Mouse (Mus musculus): ENCODE data around the gene Mapk1ip1l. TPM values are rescaled to one million over a fixed set of nuclear protein-coding genes. Genes with fewer than 3 reads are reported as not detected.

Mapk1ip1l gene
- polyA plus RNA-seq, 1 experiment, result 29.6 TPM

DNA sequence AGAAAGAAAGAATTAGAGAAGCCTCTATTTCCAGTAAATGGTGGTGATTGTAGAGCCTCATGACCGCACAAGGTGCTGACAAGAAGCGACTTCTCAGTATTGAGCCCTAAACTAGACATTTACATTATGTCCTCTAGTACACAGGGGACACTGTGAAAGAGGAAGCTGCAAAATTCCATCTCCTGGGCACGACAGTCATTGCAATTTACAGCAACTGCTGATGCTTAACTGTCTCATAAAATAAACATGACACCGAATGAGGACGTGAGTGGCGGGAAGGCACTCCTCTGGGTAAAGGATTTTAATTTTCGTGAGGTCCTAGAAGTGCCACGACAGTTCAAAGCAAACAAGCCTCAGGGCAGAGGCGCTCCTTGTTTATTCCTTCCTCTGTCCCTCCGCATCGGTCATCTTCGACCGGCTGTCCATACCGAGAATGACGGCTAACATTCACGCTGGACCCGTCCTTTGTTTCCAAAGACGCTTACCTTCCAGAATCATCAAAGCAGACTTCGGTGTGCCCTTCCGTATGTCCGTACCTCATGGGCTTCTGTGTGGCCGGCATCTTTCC, 21.9 kb upstream of the Mapk1ip1l start:
- WGBS, result under 1% methylated on average over 22 of the region's 22 CpGs
- peak overlapping the region; percentile 99 for H3K4me3 ChIP-seq (replicated peaks; ENCODE audit: control insufficient read depth, low read depth, low read length)
- peak overlapping the region; percentile 99 for H3K27ac ChIP-seq (ENCODE audit: control insufficient read depth, insufficient read depth, low read depth, low read length, poor library complexity)
- no peaks in the 10 kb centered on the region for H3K4me1 ChIP-seq (ENCODE audit: control insufficient read depth, insufficient read depth, low read length)
- TF ChIP-seq CTCF (IDR thresholded peaks at IDR 0.05; ENCODE audit: control insufficient read depth, insufficient read depth, low read length), result no peak
- no peak for TF ChIP-seq POLR2A (IDR thresholded peaks at IDR 0.05; ENCODE audit: borderline replicate concordance, control insufficient read depth, low read depth, low read length)

DNA sequence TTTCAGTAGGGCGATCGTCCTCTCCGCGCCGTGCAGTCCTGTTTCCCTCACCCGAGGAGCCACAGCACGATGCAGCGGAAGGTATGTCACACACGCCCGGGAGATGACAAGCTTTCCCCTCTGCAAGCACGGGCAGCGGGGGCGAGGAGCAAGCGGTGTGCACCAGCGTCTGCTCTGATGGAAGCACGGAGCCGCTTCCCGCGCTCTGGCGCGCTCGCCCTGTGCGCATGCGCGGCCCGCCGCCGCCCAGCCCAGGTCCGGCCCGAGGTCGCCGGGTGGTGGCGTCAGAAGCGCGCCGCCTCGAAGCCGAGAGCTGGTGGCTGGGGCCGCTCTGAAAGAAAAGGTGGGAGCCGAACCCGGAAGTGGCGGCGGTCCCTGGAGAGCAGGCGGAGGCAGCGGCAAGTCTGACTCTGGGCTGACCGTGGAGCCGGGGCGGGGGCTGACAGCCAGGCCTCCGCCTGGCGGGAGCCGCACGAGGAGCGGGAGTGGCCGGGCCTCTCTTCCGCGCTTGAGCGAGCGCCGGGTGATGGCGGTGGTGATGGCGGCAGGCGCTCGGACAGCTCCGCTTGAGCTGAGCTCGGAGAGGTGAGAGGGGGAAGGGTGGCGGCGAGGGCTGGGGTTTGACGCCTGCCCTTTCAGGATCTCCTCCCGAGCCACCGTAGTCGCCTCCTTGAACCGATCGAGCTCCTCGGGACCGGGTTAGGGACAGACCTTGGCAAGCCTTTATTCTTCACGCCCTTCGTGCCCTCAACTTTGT, 21.3 kb upstream of the Mapk1ip1l start, which contains the start of the genes Wdhd1 and Socs4:
Wdhd1 (minus strand) TSS at position 221 of the 757 bp plus-strand sequence.
Socs4 (plus strand) TSS at position 295 of the 757 bp plus-strand sequence.
- peak within 1 kb of the TSS; percentile 99 for H3K4me3 ChIP-seq (replicated peaks; ENCODE audit: control insufficient read depth, low read depth, low read length)
- H3K27ac ChIP-seq (ENCODE audit: control insufficient read depth, insufficient read depth, low read depth, low read length, poor library complexity), result peak within 1 kb of the TSS; percentile 99
- under 1% methylated on average over 77 of the region's 77 CpGs for WGBS
- peak; percentile 2; the same call in 1 of the 2 replicates for TF ChIP-seq CTCF (IDR thresholded peaks at IDR 0.05; ENCODE audit: control insufficient read depth, insufficient read depth, low read length)
- TF ChIP-seq POLR2A (IDR thresholded peaks at IDR 0.05; ENCODE audit: borderline replicate concordance, control insufficient read depth, low read depth, low read length), result peak; percentile 92
- no peaks in the 10 kb centered on the region for H3K4me1 ChIP-seq (ENCODE audit: control insufficient read depth, insufficient read depth, low read length)

DNA sequence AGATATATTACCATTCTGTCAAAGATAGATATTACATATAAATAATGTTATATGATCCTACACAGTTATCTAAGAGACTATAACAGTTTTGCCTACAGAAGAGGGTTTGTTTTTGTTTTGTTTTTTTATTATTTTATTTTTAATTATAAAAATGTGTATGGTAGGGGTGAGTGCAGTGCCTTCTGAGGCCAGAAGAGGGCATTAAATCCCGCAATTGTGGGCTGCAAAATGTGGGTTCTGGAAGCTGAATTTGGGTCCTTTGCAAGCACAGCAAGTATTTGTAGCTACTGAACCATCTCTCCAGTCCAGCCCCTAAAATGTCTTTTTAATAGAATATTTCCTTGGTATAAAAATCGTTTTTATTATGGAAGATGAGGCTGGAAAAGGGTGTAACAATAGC, 19.0 kb upstream of the Mapk1ip1l start:
- Histone ChIP-seq H3K27ac (ENCODE audit: control insufficient read depth, insufficient read depth, low read depth, low read length, poor library complexity) (no peak overlapping the region), H3K4me1 (ENCODE audit: control insufficient read depth, insufficient read depth, low read length) (no peaks in the 10 kb centered on the region), H3K4me3 (replicated peaks; ENCODE audit: control insufficient read depth, low read depth, low read length) (no peak overlapping the region)
- TF ChIP-seq POLR2A (IDR thresholded peaks at IDR 0.05; ENCODE audit: borderline replicate concordance, control insufficient read depth, low read depth, low read length), result no peak
- TF ChIP-seq CTCF (IDR thresholded peaks at IDR 0.05; ENCODE audit: control insufficient read depth, insufficient read depth, low read length), result no peak
- 85% methylated on average over 2 of the region's 2 CpGs for WGBS

DNA sequence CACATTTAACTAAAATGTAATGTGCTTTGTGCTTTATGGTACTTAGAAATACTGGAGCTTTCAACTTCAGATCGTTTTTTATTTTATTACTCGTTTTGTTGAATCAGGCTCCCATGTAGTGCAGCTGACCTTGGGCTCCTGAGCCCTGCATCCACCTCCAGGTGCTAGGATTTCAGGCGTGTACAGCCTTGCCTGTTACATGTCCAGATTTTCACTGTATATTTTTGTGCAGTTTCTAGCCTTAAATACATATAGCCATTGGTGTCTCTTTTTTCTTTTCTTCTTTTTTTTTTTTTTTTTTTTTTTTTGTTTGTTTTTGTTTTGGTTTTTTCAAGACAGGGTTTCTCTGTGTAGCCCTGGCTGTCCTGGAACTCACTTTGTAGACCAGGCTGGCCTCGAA, 16.5 kb upstream of the Mapk1ip1l start:
- TF ChIP-seq CTCF (IDR thresholded peaks at IDR 0.05; ENCODE audit: control insufficient read depth, insufficient read depth, low read length), result no peak
- no peak for TF ChIP-seq POLR2A (IDR thresholded peaks at IDR 0.05; ENCODE audit: borderline replicate concordance, control insufficient read depth, low read depth, low read length)
- H3K27ac ChIP-seq (ENCODE audit: control insufficient read depth, insufficient read depth, low read depth, low read length, poor library complexity), result no peak overlapping the region
- H3K4me3 ChIP-seq (replicated peaks; ENCODE audit: control insufficient read depth, low read depth, low read length), result no peak overlapping the region
- H3K4me1 ChIP-seq (ENCODE audit: control insufficient read depth, insufficient read depth, low read length), result peaks cover 2% of the 10 kb centered on the region; the same call in 1 of the 2 replicates
- 87% methylated on average over 4 of the region's 4 CpGs for WGBS

DNA sequence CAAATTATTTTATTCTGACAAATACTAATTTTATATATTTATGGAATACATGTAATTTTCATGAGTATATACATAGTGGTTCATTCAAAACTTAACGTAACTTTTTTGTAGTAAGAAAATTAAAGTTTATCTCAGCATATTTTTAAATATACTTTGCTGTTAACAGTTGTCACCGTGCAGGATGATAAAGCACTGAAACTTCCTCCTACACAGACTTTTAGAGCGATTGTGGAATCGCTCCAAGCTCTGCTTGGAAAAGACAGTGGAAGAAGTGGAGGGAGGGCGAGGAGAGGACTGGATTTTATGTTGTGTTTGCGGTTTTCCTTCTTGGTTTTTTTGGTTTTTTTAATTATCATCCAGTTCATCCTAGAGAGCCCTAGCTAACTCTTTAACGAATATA, 14.5 kb upstream of the Mapk1ip1l start:
- H3K4me3 ChIP-seq (replicated peaks; ENCODE audit: control insufficient read depth, low read depth, low read length), result no peak overlapping the region
- no peak for TF ChIP-seq POLR2A (IDR thresholded peaks at IDR 0.05; ENCODE audit: borderline replicate concordance, control insufficient read depth, low read depth, low read length)
- no peak for TF ChIP-seq CTCF (IDR thresholded peaks at IDR 0.05; ENCODE audit: control insufficient read depth, insufficient read depth, low read length)
- 30% methylated on average over 7 of the region's 7 CpGs for WGBS
- H3K27ac ChIP-seq (ENCODE audit: control insufficient read depth, insufficient read depth, low read depth, low read length, poor library complexity), result no peak overlapping the region
- peaks cover 2% of the 10 kb centered on the region; the same call in 1 of the 2 replicates for H3K4me1 ChIP-seq (ENCODE audit: control insufficient read depth, insufficient read depth, low read length)

DNA sequence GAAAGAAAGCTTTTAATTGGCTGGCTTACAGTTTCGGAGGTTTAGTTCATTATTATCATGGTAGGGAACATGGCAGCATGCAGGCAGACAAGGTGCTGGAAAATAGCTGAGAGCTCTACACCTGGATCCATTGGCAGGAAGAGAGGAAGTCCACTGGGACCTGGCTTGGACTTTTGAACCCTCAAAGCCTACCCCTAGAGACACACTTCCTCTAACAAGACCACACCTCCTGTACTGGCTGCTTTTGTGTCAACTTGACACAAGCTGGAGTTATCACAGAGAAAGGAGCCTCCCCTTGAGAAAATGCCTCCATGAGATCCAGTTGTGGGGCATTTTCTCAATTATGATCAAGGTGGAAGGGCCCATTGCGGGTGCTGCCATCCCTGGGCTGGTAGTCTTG, 12.8 kb upstream of the Mapk1ip1l start:
- TF ChIP-seq CTCF (IDR thresholded peaks at IDR 0.05; ENCODE audit: control insufficient read depth, insufficient read depth, low read length) (no peak), POLR2A (IDR thresholded peaks at IDR 0.05; ENCODE audit: borderline replicate concordance, control insufficient read depth, low read depth, low read length) (no peak)
- WGBS, result 89% methylated on average over 2 of the region's 2 CpGs
- Histone ChIP-seq H3K4me3 (replicated peaks; ENCODE audit: control insufficient read depth, low read depth, low read length) (no peak overlapping the region), H3K27ac (ENCODE audit: control insufficient read depth, insufficient read depth, low read depth, low read length, poor library complexity) (no peak overlapping the region), H3K4me1 (ENCODE audit: control insufficient read depth, insufficient read depth, low read length) (peaks cover 2% of the 10 kb centered on the region; the same call in 1 of the 2 replicates)

DNA sequence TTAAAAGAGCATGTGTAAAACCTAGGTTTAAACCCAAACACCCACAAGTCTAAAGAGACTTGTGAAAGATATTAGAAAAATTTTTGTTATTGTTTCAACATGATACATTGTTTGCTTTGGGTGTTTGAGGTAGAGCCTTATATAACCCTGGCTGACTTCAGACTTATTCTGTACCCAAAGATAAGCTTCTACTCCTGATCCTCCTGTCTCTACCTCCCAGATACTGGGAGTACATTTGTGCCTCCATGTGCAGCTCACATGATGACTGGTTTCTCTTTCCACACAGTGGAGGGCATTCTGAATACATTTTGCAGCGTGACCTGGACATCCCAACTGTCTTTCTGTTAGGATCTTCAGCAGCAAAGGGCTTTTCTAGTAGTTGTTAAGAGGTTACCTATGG, 11.9 kb upstream of the Mapk1ip1l start:
- no peak for TF ChIP-seq POLR2A (IDR thresholded peaks at IDR 0.05; ENCODE audit: borderline replicate concordance, control insufficient read depth, low read depth, low read length)
- no peak for TF ChIP-seq CTCF (IDR thresholded peaks at IDR 0.05; ENCODE audit: control insufficient read depth, insufficient read depth, low read length)
- WGBS, result 80% methylated on average over 1 of the region's 1 CpGs
- H3K4me3 ChIP-seq (replicated peaks; ENCODE audit: control insufficient read depth, low read depth, low read length), result no peak overlapping the region
- H3K27ac ChIP-seq (ENCODE audit: control insufficient read depth, insufficient read depth, low read depth, low read length, poor library complexity), result no peak overlapping the region
- H3K4me1 ChIP-seq (ENCODE audit: control insufficient read depth, insufficient read depth, low read length), result peaks cover 2% of the 10 kb centered on the region; the same call in 1 of the 2 replicates

DNA sequence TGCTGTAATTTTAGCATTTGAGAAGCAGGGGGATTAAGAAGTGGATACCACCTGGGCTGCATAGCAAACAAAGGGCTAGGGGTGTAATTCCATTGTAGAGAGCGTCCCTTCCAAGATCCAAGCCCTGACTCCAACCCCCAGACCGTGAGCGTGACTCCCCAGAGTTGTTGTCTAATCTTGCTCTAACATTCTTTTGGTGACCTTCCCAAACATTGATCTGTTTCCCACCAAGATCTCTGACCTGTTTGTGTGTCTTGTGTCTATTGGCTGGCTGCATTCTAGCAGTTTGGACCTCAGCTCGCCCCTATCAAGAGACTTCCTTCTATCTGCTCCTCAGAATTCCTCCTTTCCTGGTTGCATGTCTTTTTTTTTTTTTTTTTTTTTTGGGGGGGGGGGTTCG, 11.0 kb upstream of the Mapk1ip1l start:
- WGBS, result 81% methylated on average over 5 of the region's 5 CpGs
- H3K4me1 ChIP-seq (ENCODE audit: control insufficient read depth, insufficient read depth, low read length), result peaks cover 2% of the 10 kb centered on the region; the same call in 1 of the 2 replicates
- H3K27ac ChIP-seq (ENCODE audit: control insufficient read depth, insufficient read depth, low read depth, low read length, poor library complexity), result no peak overlapping the region
- no peak for TF ChIP-seq CTCF (IDR thresholded peaks at IDR 0.05; ENCODE audit: control insufficient read depth, insufficient read depth, low read length)
- no peak for TF ChIP-seq POLR2A (IDR thresholded peaks at IDR 0.05; ENCODE audit: borderline replicate concordance, control insufficient read depth, low read depth, low read length)
- H3K4me3 ChIP-seq (replicated peaks; ENCODE audit: control insufficient read depth, low read depth, low read length), result no peak overlapping the region
